Mouse (Mus musculus): ENCODE measurements around the gene Brd3os.

DNA sequence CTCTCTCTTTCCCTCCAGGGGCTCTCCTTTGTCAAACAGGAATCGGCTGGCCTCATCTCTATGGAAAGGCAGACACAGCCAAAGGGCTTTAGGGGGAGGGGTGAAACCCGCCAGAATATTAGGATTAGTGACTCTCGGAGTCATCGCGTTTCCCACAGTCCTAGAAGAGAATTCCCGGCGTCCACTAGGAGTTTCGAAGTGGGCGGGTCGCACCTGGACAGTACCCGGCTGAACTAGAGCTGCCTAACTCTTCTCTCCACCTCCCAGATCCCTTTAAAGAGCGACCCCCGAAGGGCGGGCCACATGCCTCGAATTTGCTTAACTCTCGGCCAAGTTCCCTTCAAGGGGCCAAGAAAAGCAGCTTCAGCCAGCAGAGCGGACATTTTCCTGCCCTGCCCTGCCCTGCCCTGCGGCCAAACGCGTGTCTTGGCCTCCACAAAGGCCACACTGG lies 16.9 kb upstream of the Brd3os start:
- TF ChIP-seq CTCF (IDR thresholded peaks at IDR 0.05; ENCODE audit: extremely low read depth, insufficient read length, insufficient replicate concordance, low read depth, low read length) = no peak
- TF ChIP-seq POLR2A (IDR thresholded peaks at IDR 0.05; ENCODE audit: low read depth, low read length) = no peak

Measured in small intestine, adult 2 months (tissue).